Comparison of ENCODE assay signal across 14 mouse cellular contexts in genomic region chr12:85227876-85228599, GRCm38 (mm10). TPM values are rescaled to one million over a fixed set of nuclear protein-coding genes. Genes with fewer than 3 reads are reported as not detected.
DNase-seq lines count a peak whose midpoint lies in the region; ATAC-seq lines count a peak whose summit lies in the region.
"Had no signal": no experiment of that assay in that cellular context is flagged by ENCODE, and none has a peak within 500 bp of the region (broad histone marks: within the 10 kb centered on the region; RNA-seq: fewer than 3 reads in every experiment).

No protein-coding gene starts in this region.

- no peak overlapping the region; the same call in 1 of the 2 replicates for H3K4me2 ChIP-seq in embryonic facial prominence, embryonic 14.5 days (ENCODE audit: low read depth, low read length)
- H3K4me2 ChIP-seq in limb, embryonic 15.5 days = no peak overlapping the region
- H3K4me2 ChIP-seq: neural tube, embryonic 15.5 days had no signal

- peak; percentile 8 to 12 for DNase-seq in left cerebral cortex, adult 18-20 months (ENCODE audit: low spot score in 2 of 2)
- DNase-seq in left cerebral cortex, adult 9 months (ENCODE audit: low spot score in 2 of 2) = no peak
- DNase-seq in Muller cell, postnatal 12 days (ENCODE audit: inconsistent ontology term) = peak; percentile 74
- DNase-seq in embryonic facial prominence, embryonic 14.5 days (ENCODE audit: low spot score) = peak; percentile 48
- no peak for DNase-seq in neural tube, embryonic 10.5 days (ENCODE audit: extremely low spot score, low spot score)
- no peak for DNase-seq in yolk sac, embryonic 10.5 days (ENCODE audit: low spot score)
- DNase-seq: adrenal gland, adult 8-10 months; cerebellum, adult 18-20 months; right cerebral cortex, postnatal 4 days; thymus, postnatal 25 days had no signal

- H3K4me1 ChIP-seq in embryonic facial prominence, embryonic 14.5 days (ENCODE audit: control insufficient read depth, insufficient read depth, low read length) = peaks cover 19% of the 10 kb centered on the region
- H3K4me1 ChIP-seq in limb, embryonic 15.5 days = peaks cover 9% of the 10 kb centered on the region; the same call in 1 of the 2 replicates

- H3K4me3 ChIP-seq in embryonic facial prominence, embryonic 14.5 days (ENCODE audit: low read depth, low read length) = no peak overlapping the region
- no peak overlapping the region for H3K4me3 ChIP-seq in limb, embryonic 15.5 days
- H3K4me3 ChIP-seq: left cerebral cortex, adult 2 months; neural tube, embryonic 15.5 days had no signal

- H3K9me3 ChIP-seq in embryonic facial prominence, embryonic 14.5 days (ENCODE audit: control insufficient read depth, low read length) = no peaks in the 10 kb centered on the region
- no peaks in the 10 kb centered on the region for H3K9me3 ChIP-seq in limb, embryonic 15.5 days
- H3K9me3 ChIP-seq: neural tube, embryonic 15.5 days had no signal

- H3K9ac ChIP-seq in embryonic facial prominence, embryonic 14.5 days (ENCODE audit: low read depth, low read length) = no peak overlapping the region; the same call in 1 of the 2 replicates
- no peak overlapping the region for H3K9ac ChIP-seq in limb, embryonic 15.5 days
- H3K9ac ChIP-seq: neural tube, embryonic 15.5 days had no signal

- no peak; the same call in 1 of the 2 replicates for ATAC-seq in embryonic facial prominence, embryonic 14.5 days (ENCODE audit: low read depth)
- no peak for ATAC-seq in limb, embryonic 15.5 days (ENCODE audit: insufficient number of reproducible peaks, low FRiP score, low TSS enrichment, low read depth)
- no peak for ATAC-seq in inflammation-experienced regulatory T-cells, adult 6 months

- WGBS in embryonic facial prominence, embryonic 14.5 days = 41% methylated on average over 15 of the region's 15 CpGs
- WGBS in limb, embryonic 15.5 days = 57% methylated on average over 15 of the region's 15 CpGs

- H3K27ac ChIP-seq in embryonic facial prominence, embryonic 14.5 days (replicated peaks; ENCODE audit: low read depth, low read length) = peak overlapping the region; percentile 57
- peak overlapping the region; percentile 50; the same call in 1 of the 2 replicates for H3K27ac ChIP-seq in limb, embryonic 15.5 days
- H3K27ac ChIP-seq: left cerebral cortex, adult 2 months; neural tube, embryonic 15.5 days had no signal

- H3K36me3 ChIP-seq in embryonic facial prominence, embryonic 14.5 days (ENCODE audit: control insufficient read depth, insufficient read depth, low read length) = peaks cover 40% of the 10 kb centered on the region
- H3K36me3 ChIP-seq in limb, embryonic 15.5 days = peaks cover 41% of the 10 kb centered on the region

- no peaks in the 10 kb centered on the region for H3K27me3 ChIP-seq in embryonic facial prominence, embryonic 14.5 days (replicated peaks; ENCODE audit: control insufficient read depth, insufficient read depth, low read length)
- H3K27me3 ChIP-seq in limb, embryonic 15.5 days = no peaks in the 10 kb centered on the region
- H3K27me3 ChIP-seq: neural tube, embryonic 15.5 days had no signal

RNA-seq across cellular contexts. Expression of gene Eif2b2, which starts 8.8 kb away (rescaled TPM):
- total RNA-seq in left cerebral cortex, adult 18-20 months (2021) = 10 to 100 TPM; 63.4 to 67.2 TPM
- polyA plus RNA-seq in embryonic facial prominence, embryonic 14.5 days (2014; fragmentation: Nextera tagmentation; extraction: Ambion mirVana) = 74.5 and 91.6 TPM in 2 replicates
- 79.4 and 83.8 TPM in 2 replicates for polyA plus RNA-seq in limb, embryonic 15.5 days (2015; fragmentation: Nextera tagmentation; extraction: Ambion mirVana)
- 10 to 100 TPM; 66.0 to 86.7 (median 71.7) TPM for polyA plus RNA-seq in inflammation-experienced regulatory T-cells, adult 6 months (2017; shearing (Covaris generic))

RNA-seq across cellular contexts. Expression of gene Mlh3, which starts 42.4 kb away (rescaled TPM):
- total RNA-seq in left cerebral cortex, adult 18-20 months (2021) = 10 to 100 TPM; 17.5 TPM
- 8.3 and 9.0 TPM in 2 replicates for polyA plus RNA-seq in embryonic facial prominence, embryonic 14.5 days (2014; fragmentation: Nextera tagmentation; extraction: Ambion mirVana)
- 8.1 and 9.4 TPM in 2 replicates for polyA plus RNA-seq in limb, embryonic 15.5 days (2015; fragmentation: Nextera tagmentation; extraction: Ambion mirVana)
- 10 to 100 TPM in 2 of 3 experiments, 1 to 10 TPM in 1; 6.4 to 12.6 (median 11.9) TPM for polyA plus RNA-seq in inflammation-experienced regulatory T-cells, adult 6 months (2017; shearing (Covaris generic))

RNA-seq across cellular contexts. Expression of gene Pgf, which starts 50.4 kb away (rescaled TPM):
- 1 to 10 TPM; 2.5 to 3.0 TPM for total RNA-seq in left cerebral cortex, adult 18-20 months (2021)
- polyA plus RNA-seq in embryonic facial prominence, embryonic 14.5 days (2014; fragmentation: Nextera tagmentation; extraction: Ambion mirVana) = 18.0 and 20.2 TPM in 2 replicates
- 15.5 and 18.4 TPM in 2 replicates for polyA plus RNA-seq in limb, embryonic 15.5 days (2015; fragmentation: Nextera tagmentation; extraction: Ambion mirVana)
- not detected for polyA plus RNA-seq in inflammation-experienced regulatory T-cells, adult 6 months (2017; shearing (Covaris generic))

Comparison
In these comparisons a context has a peak if more than half of its experiments do, and no peak if none do; other contexts are left out.
1. DNase-seq: peak in left cerebral cortex, adult 18-20 months (2 of 2), Muller cell, postnatal 12 days (single experiment) and embryonic facial prominence, embryonic 14.5 days (single experiment); none in left cerebral cortex, adult 9 months (0 of 2), neural tube, embryonic 10.5 days (single experiment) and yolk sac, embryonic 10.5 days (single experiment).
2. RNA of gene Pgf, which starts 50.4 kb away (polyA plus RNA-seq): 18.0 to 20.2 TPM in embryonic facial prominence, embryonic 14.5 days and 15.5 to 18.4 TPM in limb, embryonic 15.5 days; not detected in inflammation-experienced regulatory T-cells, adult 6 months; every median in the first group is over 10 times any median in the second.